Mouse (Mus musculus) hindbrain, embryonic 14.5 days (tissue): ENCODE results near the gene Hsdl1. TPM values are rescaled to one million over a fixed set of nuclear protein-coding genes. Genes with fewer than 3 reads are reported as not detected.

Experiments
- ATAC-seq: fragments of 200-750 bp; cut with Nextera tagmentation; 2 replicates; pipeline ENCODE4 v1.8.0; 2017; ENCODE audit warnings: moderate number of reproducible peaks, mild to moderate bottlenecking, moderate TSS enrichment, moderate library complexity; ENCODE audit not compliant: low FRiP score
- DNase-seq: peaks from one replicate; pipeline ENCODE4 v3.0.0-alpha.2; 2015; ENCODE audit warnings: low spot score
- H3K27ac ChIP-seq: fragments of 300-500 bp; sonication (generic); 2 replicates; pipeline ENCODE4 v1.5.1; 2014; ENCODE audit warnings: mild to moderate bottlenecking, moderate library complexity
- H3K27me3 ChIP-seq: fragments of 300-500 bp; sonication (generic); 2 replicates; pipeline ENCODE4 v1.6.1; 2014; ENCODE audit warnings: mild to moderate bottlenecking, low read length, mixed read lengths; ENCODE audit not compliant: control insufficient read depth, insufficient read depth
- H3K36me3 ChIP-seq: fragments of 300-500 bp; sonication (generic); replicated peaks from 2 replicates; pipeline ENCODE4 v1.6.1; 2014; ENCODE audit not compliant: control insufficient read depth, insufficient read depth
- H3K4me1 ChIP-seq: fragments of 300-500 bp; sonication (generic); replicated peaks from 2 replicates; pipeline ENCODE4 v1.6.1; 2014; ENCODE audit warnings: antibody characterized with exemption, low read length, mixed read lengths; ENCODE audit not compliant: control insufficient read depth, insufficient read depth
- H3K4me2 ChIP-seq: fragments of 300-500 bp; sonication (generic); replicated peaks from 2 replicates; pipeline ENCODE4 v1.6.1; 2014; ENCODE audit warnings: mild to moderate bottlenecking, moderate library complexity
- H3K4me3 ChIP-seq: fragments of 300-500 bp; sonication (generic); replicated peaks from 2 replicates; pipeline ENCODE4 v1.5.1; 2014; ENCODE audit warnings: mild to moderate bottlenecking, low read length
- H3K9ac ChIP-seq: fragments of 300-500 bp; sonication (generic); 2 replicates; pipeline ENCODE4 v1.6.1; 2014
- H3K9me3 ChIP-seq: fragments of 300-500 bp; sonication (generic); 2 replicates; pipeline ENCODE4 v1.6.1; 2016; ENCODE audit warnings: low read length; ENCODE audit not compliant: control insufficient read depth
- WGBS: fragments of 180-500 bp; shearing (Covaris S2); extraction: QIAGEN DNeasy Blood & Tissue Kit; methylation state at CpG from one replicate; pipeline ENCODE4 v1.1.7; 2014; 5-methylcytosine and 5-hydroxymethylcytosine counted together
- polyA plus RNA-seq: library from polyadenylated mRNA; unstranded; fragments of >200 nt; fragmentation: Nextera tagmentation; extraction: Ambion mirVana; gene quantifications from 2 replicates; pipeline ENCODE4 v1.2.1, GENCODE M21; 2014

Gene Hsdl1
- polyA plus RNA-seq, 1 experiment from 2014 or later: 163 TPM

- peaks cover 42% of the 10 kb centered on the region for H3K36me3 ChIP-seq
- peaks cover 5% of the 10 kb centered on the region for H3K4me1 ChIP-seq
- DNase-seq: no peak
- no peak overlapping the region for H3K4me3 ChIP-seq
- no peak overlapping the region for H3K27ac ChIP-seq
- H3K4me2 ChIP-seq: no peak overlapping the region
- H3K27me3 ChIP-seq: no peaks in the 10 kb centered on the region
- WGBS: 92% methylated on average over 9 of the region's 9 CpGs
- no peak for ATAC-seq
- H3K9ac ChIP-seq: no peak overlapping the region
- H3K9me3 ChIP-seq: no peaks in the 10 kb centered on the region
Measured at GRCm38 (mm10) chr8:119568251-119568650, 6.7 kb downstream of the Hsdl1 start.

- Histone ChIP-seq H3K4me2 (no peak overlapping the region), H3K36me3 (peaks cover 59% of the 10 kb centered on the region), H3K27me3 (no peaks in the 10 kb centered on the region), H3K9ac (no peak overlapping the region), H3K4me3 (no peak overlapping the region), H3K9me3 (no peaks in the 10 kb centered on the region), H3K4me1 (no peaks in the 10 kb centered on the region), H3K27ac (no peak overlapping the region)
- no peak for ATAC-seq
- 85% methylated on average over 11 of the region's 11 CpGs for WGBS
- no peak for DNase-seq
Measured at GRCm38 (mm10) chr8:119566367-119566766, 8.6 kb downstream of the Hsdl1 start.

- Histone ChIP-seq H3K4me1 (no peaks in the 10 kb centered on the region; the same call in 1 of the 2 replicates), H3K9ac (no peak overlapping the region), H3K4me2 (no peak overlapping the region), H3K4me3 (no peak overlapping the region), H3K27me3 (no peaks in the 10 kb centered on the region), H3K9me3 (no peaks in the 10 kb centered on the region), H3K36me3 (peaks cover 70% of the 10 kb centered on the region), H3K27ac (no peak overlapping the region)
- WGBS: 96% methylated on average over 14 of the region's 14 CpGs
- DNase-seq (no peak), ATAC-seq (no peak)
Measured at GRCm38 (mm10) chr8:119563849-119564251, 11.1 kb downstream of the Hsdl1 start.

DNA sequence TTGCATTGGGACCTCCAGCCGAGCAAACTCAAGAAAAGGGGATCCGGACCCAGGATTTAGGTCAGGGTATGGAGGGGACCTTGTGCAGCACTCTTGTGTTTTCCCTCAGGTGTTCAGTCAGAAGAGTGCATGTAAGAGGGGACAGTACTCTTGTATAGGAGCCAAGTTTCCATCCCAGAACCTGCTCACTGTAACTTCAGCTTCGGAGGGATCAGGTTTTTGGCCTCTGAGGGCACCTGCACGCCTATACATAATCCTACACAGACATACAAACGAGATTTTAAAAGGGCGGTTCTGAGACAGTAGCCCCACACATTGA lies 15.6 kb downstream of the Hsdl1 start:
- DNase-seq (no peak), ATAC-seq (no peak)
- Histone ChIP-seq H3K36me3 (peaks cover 39% of the 10 kb centered on the region), H3K4me1 (peaks cover 13% of the 10 kb centered on the region), H3K9ac (no peak overlapping the region), H3K27ac (no peak overlapping the region), H3K9me3 (no peaks in the 10 kb centered on the region), H3K4me3 (no peak overlapping the region), H3K27me3 (no peaks in the 10 kb centered on the region), H3K4me2 (no peak overlapping the region; the same call in 1 of the 2 replicates)
- 92% methylated on average over 6 of the region's 6 CpGs for WGBS

- ATAC-seq (peak; percentile 95), DNase-seq (peak; percentile 99)
- Histone ChIP-seq H3K27ac (peak within 1 kb of the TSS; percentile 96), H3K4me1 (peaks cover 13% of the 10 kb centered on the region), H3K9ac (peak within 1 kb of the TSS; percentile 87), H3K4me2 (peak within 1 kb of the TSS; percentile 69), H3K4me3 (peak within 1 kb of the TSS; percentile 87), H3K36me3 (peaks cover 33% of the 10 kb centered on the region), H3K27me3 (no peaks in the 10 kb centered on the region), H3K9me3 (no peaks in the 10 kb centered on the region)
- WGBS: 9% methylated on average over 46 of the region's 63 CpGs
Measured at GRCm38 (mm10) chr8:119558603-119559401, 16.2 kb downstream of the Hsdl1 start, which contains the start of gene Mbtps1. Mbtps1 (minus strand) TSS chr8:119558735.

DNA sequence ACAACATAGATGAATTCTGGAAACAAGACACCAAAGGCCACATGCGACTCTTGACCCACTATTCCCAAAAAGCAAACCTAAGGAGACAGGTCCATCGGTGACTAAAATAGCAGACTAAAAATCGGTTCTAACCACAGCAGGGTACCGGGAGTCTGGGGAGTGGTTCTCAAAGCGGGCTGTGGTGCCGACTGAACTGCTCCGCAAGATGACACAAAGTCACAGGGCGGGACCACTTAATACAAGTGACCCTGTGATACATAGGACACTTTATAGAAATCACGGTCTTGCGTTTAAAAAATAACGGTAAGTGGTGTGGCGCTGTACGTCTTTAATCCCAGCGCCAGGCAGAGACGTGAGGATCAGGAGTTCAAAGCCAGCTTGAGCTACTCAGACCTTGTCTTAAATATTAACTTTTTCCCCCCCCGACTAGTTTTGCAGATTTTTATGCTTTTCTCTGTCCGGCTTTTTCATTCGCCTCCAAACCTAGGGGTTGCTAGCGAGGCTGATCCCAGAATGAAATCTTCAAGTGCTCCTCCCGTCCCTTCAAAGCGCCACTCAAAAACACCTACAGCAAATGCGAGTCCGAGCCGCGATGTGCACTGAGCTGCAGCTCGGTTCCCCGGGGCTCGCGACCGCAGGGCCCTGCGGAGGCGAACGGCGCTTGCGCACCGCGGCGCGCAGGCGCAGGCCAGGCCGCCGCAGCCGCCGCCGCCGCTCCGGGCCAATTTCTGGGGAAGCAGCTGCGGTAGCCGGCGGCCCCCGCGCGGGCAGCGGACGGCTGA lies 17.0 kb downstream of the Hsdl1 start:
- DNase-seq: peak; percentile 82
- peak overlapping the region; percentile 96 for H3K27ac ChIP-seq

GRCm38 (mm10) chr8:119557132-119557531 lies 17.9 kb downstream of the Hsdl1 start:
- H3K4me3 ChIP-seq: peak overlapping the region; percentile 87; the same call in 1 of the 2 replicates
- ATAC-seq (no peak), DNase-seq (no peak)
- H3K9ac ChIP-seq: peak overlapping the region; percentile 87
- no peaks in the 10 kb centered on the region for H3K9me3 ChIP-seq
- 82% methylated on average over 9 of the region's 9 CpGs for WGBS
- peak overlapping the region; percentile 69 for H3K4me2 ChIP-seq
- H3K4me1 ChIP-seq: peaks cover 13% of the 10 kb centered on the region
- H3K36me3 ChIP-seq: peaks cover 17% of the 10 kb centered on the region
- H3K27me3 ChIP-seq: no peaks in the 10 kb centered on the region
- no peak overlapping the region for H3K27ac ChIP-seq

More for the DNA sequence above, 17.0 kb downstream of the Hsdl1 start:
- Histone ChIP-seq H3K4me3 (peak overlapping the region; percentile 87), H3K36me3 (peaks cover 26% of the 10 kb centered on the region), H3K27me3 (no peaks in the 10 kb centered on the region), H3K9me3 (no peaks in the 10 kb centered on the region), H3K4me2 (peak overlapping the region; percentile 69), H3K4me1 (peaks cover 13% of the 10 kb centered on the region), H3K9ac (peak overlapping the region; percentile 87)
- 2% methylated on average over 45 of the region's 55 CpGs for WGBS
- peak; percentile 91 for ATAC-seq

DNA sequence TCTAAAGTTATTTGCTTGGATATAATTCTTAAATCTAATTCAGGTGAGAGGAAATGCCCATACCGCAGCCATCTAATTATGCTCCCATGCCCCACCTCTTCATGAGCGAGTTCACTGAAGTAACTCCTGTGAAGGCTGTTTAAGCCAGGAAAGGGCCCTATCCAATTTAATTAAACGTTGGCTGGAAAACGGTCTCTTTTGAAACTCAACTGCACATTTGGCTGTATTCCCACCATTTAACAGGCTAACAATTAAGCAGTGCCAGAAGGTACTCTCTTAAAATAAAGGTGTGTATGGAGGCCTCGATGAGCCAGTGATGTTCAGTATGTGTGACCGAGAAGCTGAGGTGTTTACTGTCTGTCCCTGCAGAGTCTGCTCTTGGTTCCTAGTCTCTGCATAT lies 19.1 kb downstream of the Hsdl1 start:
- Histone ChIP-seq H3K27me3 (no peaks in the 10 kb centered on the region), H3K9me3 (no peaks in the 10 kb centered on the region), H3K9ac (no peak overlapping the region), H3K36me3 (peaks cover 7% of the 10 kb centered on the region), H3K4me1 (peaks cover 13% of the 10 kb centered on the region), H3K4me3 (no peak overlapping the region), H3K4me2 (no peak overlapping the region), H3K27ac (no peak overlapping the region)
- no peak for ATAC-seq
- no peak for DNase-seq
- WGBS: 65% methylated on average over 6 of the region's 6 CpGs

- Histone ChIP-seq H3K4me3 (no peak overlapping the region), H3K27me3 (no peaks in the 10 kb centered on the region), H3K9ac (no peak overlapping the region), H3K9me3 (no peaks in the 10 kb centered on the region), H3K4me2 (no peak overlapping the region), H3K36me3 (no peaks in the 10 kb centered on the region; the same call in 1 of the 2 replicates), H3K27ac (no peak overlapping the region), H3K4me1 (peaks cover 13% of the 10 kb centered on the region; the same call in 1 of the 2 replicates)
- DNase-seq (no peak), ATAC-seq (no peak)
- 78% methylated on average over 2 of the region's 2 CpGs for WGBS
Measured at GRCm38 (mm10) chr8:119552967-119553366, 22.0 kb downstream of the Hsdl1 start.
